In the genomic region with DNA sequence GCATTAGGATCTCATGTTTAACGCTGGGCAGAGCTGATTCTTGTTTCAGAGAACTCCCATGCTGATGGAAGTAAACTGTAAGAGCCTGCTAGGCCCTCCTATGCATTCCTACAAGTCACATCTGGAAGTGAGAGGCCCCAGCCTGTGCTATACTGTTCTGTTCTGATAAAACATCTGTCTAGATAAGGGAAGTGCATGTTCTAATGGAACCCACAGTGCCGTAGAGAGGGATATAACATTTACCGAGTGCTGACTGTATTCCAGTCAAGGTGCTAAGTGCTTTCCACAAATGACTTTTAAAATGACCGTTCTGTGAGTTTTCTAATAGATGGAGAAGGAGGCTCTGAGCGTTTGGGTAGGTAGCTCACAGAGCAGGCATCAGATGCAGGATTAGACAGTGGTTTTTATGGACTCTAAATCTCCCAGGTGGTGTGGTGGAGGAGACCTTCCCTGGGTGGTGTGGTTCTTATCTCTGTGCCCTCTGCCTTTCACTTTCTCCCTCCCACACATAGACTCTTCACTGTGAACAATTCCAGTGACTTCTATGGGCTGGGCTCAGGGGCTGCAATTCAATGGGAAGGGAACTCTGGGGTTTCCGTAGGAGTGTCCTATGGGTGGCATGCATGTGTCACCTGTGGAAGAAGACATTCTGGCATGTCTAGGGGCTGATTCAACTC, we compare ENCODE assay signal across 1 mouse cellular context.
TF ChIP-seq lines count a peak whose summit lies in the region.

No protein-coding gene starts in this region.

TF ChIP-seq in MEL, 35 proteins besides CTCF, POLR2A, EP300 and RAD21 (continued from another document):
- TF ChIP-seq ELF1 (IDR thresholded peaks at IDR 0.05; ENCODE audit: low read depth, low read length) (no peak), TAL1 (IDR thresholded peaks at IDR 0.05; ENCODE audit: low read length) (peak; percentile 54), TCF12 (IDR thresholded peaks at IDR 0.05; ENCODE audit: low read depth, low read length) (peak; percentile 79), TBP (IDR thresholded peaks at IDR 0.05; ENCODE audit: low read depth, low read length) (0 out of 2 replicates have a peak, but pooled peaks have one; percentile 17), HCFC1 (IDR thresholded peaks at IDR 0.05; ENCODE audit: low read depth, low read length) (peak; percentile 30; the same call in 1 of the 2 replicates), MYC (IDR thresholded peaks at IDR 0.05; ENCODE audit: low read depth, low read length) (peak; percentile 31; the same call in 1 of the 2 replicates), USF2 (IDR thresholded peaks at IDR 0.05; ENCODE audit: borderline replicate concordance in 1 of 2, insufficient read depth in 1 of 2, low read depth in 1 of 2, low read length in 2 of 2) (no peak), ETS1 (IDR thresholded peaks at IDR 0.05; ENCODE audit: low read depth, low read length) (peak; percentile 66), MXI1 (IDR thresholded peaks at IDR 0.05; ENCODE audit: low read depth, low read length) (0 out of 2 replicates have a peak, but pooled peaks have one; percentile 17)
TF ChIP-seq in MEL: peak in this region for 9.
